Mouse (Mus musculus) cortical plate, adult 2 months (tissue): ENCODE measurements around the gene Aldh3b1.

Source experiments
- CTCF ChIP-seq: fragments of 200-500 bp; IDR thresholded peaks from 2 replicates; pipeline ENCODE4 v1.5.1; 2011; ENCODE audit warnings: mild to moderate bottlenecking, control low read depth, low read length; ENCODE audit not compliant: insufficient read depth; ENCODE audit errors: extremely low read depth
- POLR2A ChIP-seq: fragments of 200-500 bp; IDR thresholded peaks from 2 replicates; pipeline ENCODE4 v1.6.1; 2011; ENCODE audit warnings: mild to moderate bottlenecking, low read length, control low read depth; ENCODE audit not compliant: insufficient read depth; ENCODE audit errors: extremely low read depth

DNA sequence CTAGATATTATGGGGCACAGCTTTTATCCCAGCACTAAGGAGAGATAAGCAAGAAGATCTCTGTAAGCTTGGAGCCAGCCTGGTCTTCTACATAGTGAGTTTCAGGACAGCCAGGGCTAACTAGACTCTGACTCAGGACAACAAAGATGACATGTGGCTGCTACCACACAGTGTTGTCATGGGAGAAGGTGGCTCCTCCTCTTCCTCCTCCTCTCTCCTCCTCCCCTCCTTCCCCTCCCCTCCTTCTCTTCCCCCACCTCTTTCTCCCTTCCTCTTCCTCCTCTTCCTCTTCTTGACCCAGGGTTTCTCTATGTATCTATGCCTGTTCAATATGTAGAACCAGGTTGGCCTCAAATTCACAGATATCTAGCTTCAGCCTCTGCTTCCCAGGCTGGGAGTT lies 21.9 kb upstream of the Aldh3b1 start:
- no peak for TF ChIP-seq CTCF
- no peak for TF ChIP-seq POLR2A
